Mouse (Mus musculus): Measurements from ENCODE around the gene Gpr107. TPM values are rescaled to one million over a fixed set of nuclear protein-coding genes. Genes with fewer than 3 reads are reported as not detected.

The Gpr107 gene
- polyA plus RNA-seq, 1 experiment: 28.2 TPM

GRCm38 (mm10) chr2:31137018-31137590 is 15.0 kb upstream of the Gpr107 start:
- no peak overlapping the region for H3K4me3 ChIP-seq (ENCODE audit: insufficient read depth, low read length)
- peaks cover 4% of the 10 kb centered on the region; the same call in 1 of the 2 replicates for H3K4me1 ChIP-seq (ENCODE audit: control insufficient read depth, insufficient read depth, low read length)
- no peak overlapping the region for H3K27ac ChIP-seq (ENCODE audit: insufficient read depth, low read length)
- TF ChIP-seq POLR2A (IDR thresholded peaks at IDR 0.05; ENCODE audit: extremely low read depth, insufficient read depth, low read length) (no peak), CTCF (IDR thresholded peaks at IDR 0.05; ENCODE audit: extremely low read depth, insufficient read depth, low read length) (no peak)

GRCm38 (mm10) chr2:31139174-31139632 is 12.9 kb upstream of the Gpr107 start:
- Histone ChIP-seq H3K27ac (ENCODE audit: insufficient read depth, low read length) (no peak overlapping the region), H3K4me3 (ENCODE audit: insufficient read depth, low read length) (no peak overlapping the region), H3K4me1 (ENCODE audit: control insufficient read depth, insufficient read depth, low read length) (peaks cover 2% of the 10 kb centered on the region; the same call in 1 of the 2 replicates)
- no peak for TF ChIP-seq POLR2A (IDR thresholded peaks at IDR 0.05; ENCODE audit: extremely low read depth, insufficient read depth, low read length)
- no peak for TF ChIP-seq CTCF (IDR thresholded peaks at IDR 0.05; ENCODE audit: extremely low read depth, insufficient read depth, low read length)

- Histone ChIP-seq H3K4me3 (ENCODE audit: insufficient read depth, low read length) (peak overlapping the region; percentile 97), H3K27ac (ENCODE audit: insufficient read depth, low read length) (no peak overlapping the region), H3K4me1 (ENCODE audit: control insufficient read depth, insufficient read depth, low read length) (peaks cover 2% of the 10 kb centered on the region; the same call in 1 of the 2 replicates)
- no peak for TF ChIP-seq CTCF (IDR thresholded peaks at IDR 0.05; ENCODE audit: extremely low read depth, insufficient read depth, low read length)
- no peak for TF ChIP-seq POLR2A (IDR thresholded peaks at IDR 0.05; ENCODE audit: extremely low read depth, insufficient read depth, low read length)
These were observed 11.9 kb upstream of the Gpr107 start for GRCm38 (mm10) chr2:31139991-31140771.

GRCm38 (mm10) chr2:31140772-31141073 is 11.4 kb upstream of the Gpr107 start:
- TF ChIP-seq CTCF (IDR thresholded peaks at IDR 0.05; ENCODE audit: extremely low read depth, insufficient read depth, low read length) (no peak), POLR2A (IDR thresholded peaks at IDR 0.05; ENCODE audit: extremely low read depth, insufficient read depth, low read length) (no peak)
- Histone ChIP-seq H3K4me1 (ENCODE audit: control insufficient read depth, insufficient read depth, low read length) (peaks cover 2% of the 10 kb centered on the region; the same call in 1 of the 2 replicates), H3K4me3 (ENCODE audit: insufficient read depth, low read length) (peak overlapping the region; percentile 97), H3K27ac (ENCODE audit: insufficient read depth, low read length) (no peak overlapping the region)

- peak overlapping the region; percentile 97 for H3K4me3 ChIP-seq (ENCODE audit: insufficient read depth, low read length)
- TF ChIP-seq CTCF (IDR thresholded peaks at IDR 0.05; ENCODE audit: extremely low read depth, insufficient read depth, low read length): no peak
- TF ChIP-seq POLR2A (IDR thresholded peaks at IDR 0.05; ENCODE audit: extremely low read depth, insufficient read depth, low read length): no peak
- H3K4me1 ChIP-seq (ENCODE audit: control insufficient read depth, insufficient read depth, low read length): peaks cover 2% of the 10 kb centered on the region; the same call in 1 of the 2 replicates
- peak overlapping the region; percentile 95 for H3K27ac ChIP-seq (ENCODE audit: insufficient read depth, low read length)
These were observed 10.8 kb upstream of the Gpr107 start for GRCm38 (mm10) chr2:31141074-31141866.

GRCm38 (mm10) chr2:31141867-31142454 is 10.2 kb upstream of the Gpr107 start, which contains the start of gene Fnbp1:
Fnbp1 (minus strand) TSS chr2:31142008.
- Histone ChIP-seq H3K27ac (ENCODE audit: insufficient read depth, low read length) (peak within 1 kb of the TSS; percentile 95), H3K4me3 (ENCODE audit: insufficient read depth, low read length) (peak within 1 kb of the TSS; percentile 97), H3K4me1 (ENCODE audit: control insufficient read depth, insufficient read depth, low read length) (peaks cover 2% of the 10 kb centered on the region; the same call in 1 of the 2 replicates)
- TF ChIP-seq CTCF (IDR thresholded peaks at IDR 0.05; ENCODE audit: extremely low read depth, insufficient read depth, low read length) (no peak), POLR2A (IDR thresholded peaks at IDR 0.05; ENCODE audit: extremely low read depth, insufficient read depth, low read length) (peak; percentile 81)

- TF ChIP-seq CTCF (IDR thresholded peaks at IDR 0.05; ENCODE audit: extremely low read depth, insufficient read depth, low read length) (no peak), POLR2A (IDR thresholded peaks at IDR 0.05; ENCODE audit: extremely low read depth, insufficient read depth, low read length) (no peak)
- Histone ChIP-seq H3K27ac (ENCODE audit: insufficient read depth, low read length) (peak overlapping the region; percentile 2; the same call in 1 of the 2 replicates), H3K4me1 (ENCODE audit: control insufficient read depth, insufficient read depth, low read length) (peaks cover 2% of the 10 kb centered on the region; the same call in 1 of the 2 replicates), H3K4me3 (ENCODE audit: insufficient read depth, low read length) (peak overlapping the region; percentile 97; the same call in 1 of the 2 replicates)
These were observed 9.6 kb upstream of the Gpr107 start for GRCm38 (mm10) chr2:31142505-31142904.

- no peak overlapping the region for H3K4me3 ChIP-seq (ENCODE audit: insufficient read depth, low read length)
- no peak overlapping the region for H3K27ac ChIP-seq (ENCODE audit: insufficient read depth, low read length)
These were observed 8.8 kb upstream of the Gpr107 start for GRCm38 (mm10) chr2:31143326-31143725.

More at GRCm38 (mm10) chr2:31143326-31143725, 8.8 kb upstream of the Gpr107 start:
- peaks cover 2% of the 10 kb centered on the region; the same call in 1 of the 2 replicates for H3K4me1 ChIP-seq (ENCODE audit: control insufficient read depth, insufficient read depth, low read length)
- TF ChIP-seq POLR2A (IDR thresholded peaks at IDR 0.05; ENCODE audit: extremely low read depth, insufficient read depth, low read length): no peak
- no peak for TF ChIP-seq CTCF (IDR thresholded peaks at IDR 0.05; ENCODE audit: extremely low read depth, insufficient read depth, low read length)

Measured in cortical plate, adult 2 months (tissue).